Mouse (Mus musculus) layer of hippocampus, adult 9-10 months (tissue): ENCODE measurements around the gene Usp20.

Experiments
- DNase-seq: peaks from one replicate; pipeline ENCODE4 v3.0.0; 2022; ENCODE audit warnings: low spot score

The Usp20 gene

GRCm38 (mm10) chr2:31040487-31040886 is 58.4 kb downstream of the Usp20 start:
- no peak for DNase-seq

DNA sequence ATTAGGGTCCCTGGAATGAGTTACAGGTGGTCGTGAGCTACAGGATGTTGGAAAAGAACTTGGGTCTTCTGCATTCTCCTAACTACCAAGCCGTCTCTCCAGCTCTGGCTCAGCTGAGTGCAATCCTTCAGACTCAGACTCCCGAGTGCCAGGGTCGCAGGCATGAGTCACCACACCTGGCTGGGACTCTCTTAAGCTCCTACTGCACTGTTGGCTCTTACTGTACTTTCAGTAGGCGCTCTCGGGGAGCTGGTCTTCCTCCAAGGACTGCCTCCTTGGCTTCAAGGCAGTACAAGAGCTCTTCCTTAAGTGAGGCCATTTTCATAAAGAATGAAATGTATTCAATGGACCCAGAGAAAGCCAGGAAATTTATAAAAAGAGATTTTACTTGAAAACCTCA is 59.3 kb downstream of the Usp20 start:
- DNase-seq = no peak

GRCm38 (mm10) chr2:31042881-31043280 is 60.8 kb downstream of the Usp20 start:
- DNase-seq = no peak

DNA sequence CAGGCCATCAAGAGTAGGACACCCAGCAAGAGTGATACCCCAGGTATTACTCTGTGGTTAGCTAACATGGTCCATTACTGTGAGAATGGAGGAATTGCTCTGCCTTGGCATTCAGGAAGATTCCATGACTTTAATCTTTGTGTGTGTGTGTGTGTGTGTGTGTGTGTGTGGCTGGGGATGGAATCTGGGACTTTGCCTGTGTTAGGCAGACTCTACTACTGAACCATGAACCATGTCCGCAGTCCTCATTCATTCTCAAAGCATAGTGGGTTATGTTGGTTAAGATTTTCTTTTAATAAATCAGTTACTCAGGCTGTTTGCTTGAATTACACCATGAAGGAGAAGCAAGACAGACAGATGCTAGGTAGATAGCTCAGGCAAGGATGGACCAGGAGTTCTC is 61.8 kb downstream of the Usp20 start:
- DNase-seq = no peak

DNA sequence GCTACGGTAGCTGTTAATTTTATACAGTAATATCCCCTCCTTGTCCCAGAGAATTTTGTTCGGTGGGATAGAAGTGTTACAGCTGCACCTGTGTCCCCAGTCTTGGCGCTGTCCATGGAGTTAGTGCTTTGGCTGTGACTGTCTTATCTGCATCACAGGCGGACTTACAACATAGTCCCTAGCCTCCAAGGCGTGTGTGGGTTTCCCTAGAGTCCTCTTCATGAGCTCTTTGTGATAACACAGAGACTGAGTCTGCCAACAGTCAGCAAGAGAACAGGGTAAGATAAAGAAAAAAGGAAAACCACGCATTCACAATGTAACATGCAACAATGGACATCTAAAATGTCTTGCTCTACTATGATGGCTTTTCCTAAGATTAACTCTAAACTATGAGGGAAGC is 66.0 kb downstream of the Usp20 start:
- no peak for DNase-seq

DNA sequence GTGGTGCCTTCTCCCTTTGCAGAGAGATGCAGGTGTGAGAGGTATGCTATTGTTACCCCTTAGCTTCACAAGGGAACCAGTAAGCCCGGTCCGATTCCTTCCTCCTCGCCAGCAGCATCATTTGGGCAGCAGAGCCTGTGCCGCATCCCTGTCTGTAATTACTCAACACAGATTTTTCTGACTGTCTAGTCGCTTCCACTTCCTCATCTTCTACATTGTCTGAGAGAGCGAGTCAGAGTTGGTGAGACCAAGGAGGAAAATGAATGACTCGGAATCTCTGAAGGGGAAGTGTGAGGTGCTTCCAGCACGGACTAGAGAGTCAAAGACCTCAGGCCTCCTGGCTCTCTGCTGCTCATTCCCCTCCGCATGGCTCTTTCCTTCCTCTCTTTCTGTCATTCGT is 70.4 kb downstream of the Usp20 start:
- no peak for DNase-seq

GRCm38 (mm10) chr2:31053426-31053825 is 71.3 kb downstream of the Usp20 start:
- DNase-seq = no peak

GRCm38 (mm10) chr2:31053851-31054340 is 71.8 kb downstream of the Usp20 start:
- no peak for DNase-seq

- no peak for DNase-seq
These were observed 74.0 kb downstream of the Usp20 start for GRCm38 (mm10) chr2:31056070-31056469.

DNA sequence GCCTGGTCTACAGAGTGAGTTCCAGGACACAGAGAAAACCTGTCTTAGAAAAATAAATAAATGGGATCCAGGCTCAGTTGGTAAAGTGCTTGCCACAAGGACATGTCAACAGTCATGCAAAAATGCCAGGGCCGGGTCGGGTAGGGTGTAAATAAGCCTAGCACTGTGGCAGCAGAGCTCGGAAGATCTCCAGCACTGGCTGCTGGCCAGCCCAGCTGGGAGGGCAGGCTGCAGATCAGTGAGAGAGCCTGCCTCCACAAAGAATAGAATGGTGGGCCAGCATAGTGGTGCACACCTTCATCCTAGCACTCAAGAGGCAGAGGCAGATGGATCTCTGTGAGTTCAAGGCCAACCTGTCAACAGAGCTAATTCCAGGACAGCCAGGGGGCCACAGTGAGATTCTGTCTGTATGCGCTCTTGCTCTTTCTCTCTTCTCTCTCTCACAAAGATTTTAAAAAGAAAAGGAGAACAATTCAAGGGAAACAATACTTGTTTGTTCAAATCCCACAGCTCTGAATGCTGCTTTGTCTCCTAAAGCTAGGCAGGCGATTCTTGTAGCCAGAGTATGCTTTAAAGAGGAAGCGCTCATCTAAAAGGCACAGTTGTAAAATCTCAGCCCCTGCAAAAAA is 75.6 kb downstream of the Usp20 start:
- DNase-seq = no peak

GRCm38 (mm10) chr2:31058443-31058842 is 76.4 kb downstream of the Usp20 start:
- DNase-seq = no peak

DNA sequence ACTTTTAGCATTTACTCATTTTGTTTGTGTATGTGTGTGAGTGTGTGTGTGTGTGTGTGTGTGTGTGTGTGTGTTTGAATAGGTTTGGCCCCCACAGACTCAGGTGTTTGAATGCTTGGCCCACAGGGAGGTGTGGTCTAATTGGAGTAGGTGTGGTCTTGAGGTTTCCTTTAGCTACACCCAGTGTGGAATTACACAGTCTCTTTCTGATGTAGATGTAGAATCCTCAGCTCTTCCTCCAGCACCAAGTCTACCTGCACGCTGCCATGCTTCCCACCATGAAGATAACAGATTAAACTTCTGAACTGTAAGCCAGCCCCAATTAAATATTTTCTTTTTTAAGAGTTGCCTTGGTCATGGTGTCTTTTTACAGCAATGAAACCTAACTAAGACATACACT is 78.2 kb downstream of the Usp20 start:
- DNase-seq = no peak

DNA sequence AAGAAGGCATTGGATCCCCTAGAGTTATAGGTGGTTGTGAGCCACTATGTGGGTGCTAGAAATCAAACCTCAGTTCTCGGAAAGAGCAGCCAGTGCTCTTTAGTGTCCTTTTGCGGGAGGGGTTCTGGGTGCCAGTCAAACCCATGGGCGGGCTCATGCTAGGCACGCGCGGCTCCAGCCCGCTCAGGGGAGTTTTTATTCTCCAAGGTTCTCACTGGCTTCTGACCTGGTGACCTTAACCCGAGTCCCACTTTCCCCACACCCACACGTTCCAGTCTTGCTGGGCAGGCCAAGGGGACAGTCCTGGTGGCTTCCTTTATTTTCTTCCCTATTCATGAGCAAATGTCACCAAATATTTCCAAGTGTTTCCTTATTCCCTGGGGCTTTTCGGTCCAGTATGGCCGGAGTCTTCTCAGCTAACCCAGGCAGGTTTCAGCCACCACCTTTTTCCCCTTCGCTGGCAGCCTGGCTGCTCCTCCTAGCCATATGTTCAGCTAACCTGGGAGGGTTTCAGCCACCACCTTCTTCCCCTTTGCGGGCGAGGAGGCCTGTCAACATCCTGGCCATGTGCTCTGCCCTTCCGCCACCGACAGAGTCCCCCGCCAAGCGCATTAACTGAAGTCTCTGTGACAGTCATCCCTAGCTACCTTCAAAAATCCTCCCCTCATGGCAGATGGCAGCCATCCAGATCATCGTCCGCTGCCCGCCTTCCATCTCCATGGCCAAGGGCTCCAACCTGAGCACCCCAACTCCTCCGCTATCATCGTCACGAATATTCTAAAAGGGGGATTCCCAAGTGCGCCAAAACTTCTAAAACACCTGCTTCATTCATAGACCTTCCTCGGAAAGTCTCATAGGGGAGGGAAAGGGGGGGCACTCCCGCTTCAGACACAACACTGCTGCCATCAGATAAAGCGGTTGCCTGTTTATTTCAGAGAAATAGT is 79.0 kb downstream of the Usp20 start:
- DNase-seq = no peak

DNA sequence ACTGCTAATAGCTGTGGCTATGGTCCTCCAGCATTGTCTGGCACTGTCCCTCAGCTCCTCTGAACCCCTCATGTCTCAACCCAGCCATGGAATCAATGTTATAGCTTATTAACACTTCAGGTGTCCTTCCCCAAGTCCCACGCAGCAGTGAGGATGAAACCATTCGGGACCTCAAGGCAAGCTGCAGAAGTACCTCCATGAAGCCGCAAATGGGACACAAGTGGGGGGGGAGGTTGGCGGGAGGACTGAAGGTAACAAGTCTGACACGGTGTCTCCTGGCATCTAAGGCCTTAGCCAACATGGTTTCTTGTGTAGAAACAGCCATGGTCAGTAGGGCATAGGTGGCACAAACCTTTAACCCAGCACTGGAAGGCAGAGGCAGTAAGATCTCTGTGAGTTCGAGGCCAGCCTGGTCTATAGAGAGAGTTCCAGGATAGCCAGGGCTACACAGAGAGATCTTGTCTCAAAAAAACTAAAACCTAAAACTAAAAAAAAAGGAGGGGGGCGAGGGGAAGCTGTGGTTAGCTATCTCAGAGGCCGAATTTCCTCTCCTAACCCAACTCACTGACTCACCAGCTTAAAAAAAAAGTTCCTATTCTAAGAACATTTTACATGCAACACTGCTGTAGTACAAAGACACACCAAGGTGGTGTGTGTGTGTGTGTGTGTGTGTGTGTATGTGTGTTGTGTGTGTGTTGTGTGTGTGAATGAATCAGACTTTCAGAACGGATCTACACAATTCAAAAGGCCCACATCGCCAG is 80.0 kb downstream of the Usp20 start:
- DNase-seq = no peak

- DNase-seq = no peak
These were observed 84.1 kb downstream of the Usp20 start for GRCm38 (mm10) chr2:31066019-31066789.

GRCm38 (mm10) chr2:31067059-31067595 is 85.0 kb downstream of the Usp20 start:
- DNase-seq = no peak

DNA sequence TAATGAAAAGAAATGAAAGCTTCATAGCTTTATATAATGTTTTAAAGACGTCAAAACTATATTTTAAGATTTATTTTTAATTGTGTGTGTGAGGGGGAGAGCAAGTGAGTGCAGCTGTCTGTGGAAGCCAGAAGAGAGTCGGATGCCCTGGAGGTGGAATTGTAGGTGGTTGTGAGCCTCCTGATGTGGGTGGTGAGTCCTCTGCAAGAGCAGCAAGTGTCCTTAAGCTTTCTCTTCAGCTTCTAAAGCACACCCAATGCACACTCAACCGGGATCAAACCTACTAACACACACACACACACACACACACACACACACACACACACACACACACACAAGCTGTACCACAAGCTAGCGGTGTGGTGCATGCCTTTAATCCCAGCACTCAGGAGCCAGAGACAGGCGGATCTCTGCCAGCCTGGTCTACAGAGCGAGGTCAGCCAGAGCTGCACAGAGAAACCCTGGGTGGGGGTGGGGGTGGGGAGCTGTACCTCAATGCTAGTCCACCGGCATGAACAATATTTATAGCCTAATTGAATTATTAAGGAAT is 85.7 kb downstream of the Usp20 start:
- DNase-seq = no peak

- DNase-seq = no peak
These were observed 86.4 kb downstream of the Usp20 start for GRCm38 (mm10) chr2:31068246-31069113.

GRCm38 (mm10) chr2:31069114-31069445 is 87.0 kb downstream of the Usp20 start:
- no peak for DNase-seq

DNA sequence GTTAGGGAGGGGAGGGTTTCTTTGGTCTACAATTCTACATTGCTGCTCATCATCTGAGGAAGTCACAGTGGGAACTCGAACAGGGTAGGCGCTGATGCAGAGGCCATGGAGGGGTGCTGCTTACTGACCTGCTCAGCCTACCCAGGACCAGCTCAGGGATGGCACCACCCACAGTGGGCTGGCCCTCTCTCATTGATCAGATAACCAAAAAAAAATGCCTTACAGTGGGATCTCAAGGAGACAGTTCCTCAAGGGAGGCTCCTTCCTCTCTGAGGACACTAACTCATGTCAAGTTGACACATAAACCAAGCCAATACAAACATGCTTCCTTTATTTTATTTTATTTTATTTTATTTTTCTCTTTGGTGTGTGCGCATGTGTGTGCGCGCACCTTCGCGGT is 87.4 kb downstream of the Usp20 start:
- no peak for DNase-seq
